Mouse (Mus musculus): ENCODE data around the gene Lgals3bp. TPM values are rescaled to one million over a fixed set of nuclear protein-coding genes. Genes with fewer than 3 reads are reported as not detected.
A peak's percentile ranks its signal among the peaks of the same experiment; 100 is the strongest.
"Not testable (repeated sequence)": the region's sequence is repeated elsewhere in the genome, so short reads cannot be mapped to it uniquely, and the experiment has no call there.

Gene Lgals3bp
- total RNA-seq, 1 experiment from 2014 or later = 51.1 TPM

DNA sequence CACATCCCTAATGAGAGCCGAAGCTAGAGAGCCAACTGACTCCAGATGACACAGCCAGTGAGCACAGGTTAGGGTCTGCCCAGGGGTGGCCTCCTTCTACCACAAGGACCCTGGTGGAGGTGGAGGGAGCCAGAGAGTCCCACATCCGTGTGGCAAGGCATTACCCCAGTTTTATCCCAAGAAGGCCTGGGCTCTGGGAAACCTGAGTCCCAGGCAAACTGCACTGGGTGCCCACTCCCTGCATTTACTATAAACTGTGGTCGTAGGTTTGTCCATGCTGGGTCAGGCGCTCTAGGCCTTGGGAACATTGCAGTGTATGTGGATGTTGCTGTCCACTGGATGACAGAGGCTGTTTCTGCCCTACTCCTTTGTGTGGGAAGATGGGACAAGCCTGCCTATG, 697 bp downstream of the Lgals3bp start:
- DNase-seq = no peak

DNA sequence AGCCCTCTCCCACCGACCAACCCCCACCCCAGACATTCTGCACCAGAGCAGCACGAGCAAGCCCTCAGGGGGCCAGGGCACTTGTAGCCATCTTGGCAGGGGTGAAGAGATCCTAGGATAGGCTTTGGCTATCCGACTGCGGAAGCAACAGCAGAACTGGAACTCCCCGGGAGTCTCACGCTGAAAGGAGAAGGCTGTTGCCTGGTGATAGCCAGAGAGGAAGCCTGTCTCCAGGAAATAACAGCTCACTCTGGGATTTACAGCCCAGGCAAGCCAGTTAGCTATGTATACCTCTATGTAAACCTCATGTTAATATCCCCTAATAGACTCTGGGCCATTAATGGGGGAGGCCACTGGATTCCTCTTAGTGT, 1.3 kb downstream of the Lgals3bp start:
- DNase-seq = no peak

DNA sequence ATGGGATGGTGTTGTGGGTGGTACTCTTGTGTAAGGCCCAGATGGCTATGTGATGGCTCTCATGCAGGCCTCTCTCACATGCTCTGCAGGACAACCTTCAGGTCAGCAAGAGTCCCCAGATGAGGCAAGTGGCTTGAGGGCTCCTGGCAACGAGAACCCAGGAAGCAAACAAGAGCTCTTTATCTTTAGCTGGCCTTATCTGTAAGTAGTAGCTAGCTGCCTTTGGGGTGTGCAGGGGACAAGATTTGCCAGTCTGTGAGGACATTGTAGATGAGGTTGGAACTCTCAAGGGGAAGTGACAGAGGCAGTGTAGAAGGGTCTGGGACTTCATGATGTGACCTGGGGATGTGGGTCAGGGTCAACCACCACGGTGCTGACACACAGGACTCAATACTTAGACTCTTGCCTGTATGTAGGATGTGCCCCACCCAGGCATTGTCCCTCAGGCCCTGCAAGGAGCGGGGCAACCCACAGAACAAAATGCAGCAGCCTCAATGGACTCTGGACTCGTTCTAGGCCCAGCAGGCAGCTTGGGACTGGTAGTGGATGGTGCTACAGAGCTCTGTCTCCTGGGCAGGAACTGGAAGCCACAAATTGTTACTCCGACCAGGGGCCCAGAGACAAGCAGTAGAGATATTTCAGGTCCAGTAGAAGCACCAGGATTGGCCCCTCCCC, 1.9 kb downstream of the Lgals3bp start:
- DNase-seq = no peak

DNA sequence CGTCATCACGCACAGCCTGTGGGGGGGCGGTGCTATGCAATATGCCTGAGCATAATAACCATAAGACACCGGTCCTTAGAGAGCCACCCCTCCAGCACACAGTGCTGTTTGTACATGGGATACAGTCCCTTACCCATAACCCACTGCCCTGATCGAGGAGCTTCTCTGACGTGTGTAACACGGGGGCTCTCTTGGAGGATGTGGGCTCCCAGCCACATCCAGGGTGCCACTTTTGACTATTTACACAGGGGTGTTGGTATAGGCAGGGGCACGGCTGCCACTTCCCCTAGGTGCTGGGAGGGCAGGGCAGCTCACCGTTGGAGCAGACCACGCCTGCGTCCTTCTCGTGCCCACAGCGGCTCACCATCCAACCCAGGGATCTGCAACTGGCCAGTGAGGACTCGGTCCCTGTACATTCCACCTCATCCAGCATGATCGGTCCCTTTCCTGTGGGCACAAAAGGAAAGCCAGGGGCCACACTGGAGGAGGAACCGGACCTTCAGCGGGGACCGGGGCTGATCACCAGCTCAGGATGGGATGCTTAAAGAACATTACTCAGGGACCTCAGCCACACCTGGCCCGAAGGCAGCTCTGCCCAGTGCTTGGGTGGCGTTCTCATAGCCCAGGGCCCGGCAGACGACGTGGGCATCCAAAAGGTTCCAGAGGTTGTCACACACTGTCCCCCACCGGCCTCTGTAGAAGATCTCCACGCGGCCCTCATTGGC, 3.9 kb downstream of the Lgals3bp start:
- no peak for DNase-seq

DNA sequence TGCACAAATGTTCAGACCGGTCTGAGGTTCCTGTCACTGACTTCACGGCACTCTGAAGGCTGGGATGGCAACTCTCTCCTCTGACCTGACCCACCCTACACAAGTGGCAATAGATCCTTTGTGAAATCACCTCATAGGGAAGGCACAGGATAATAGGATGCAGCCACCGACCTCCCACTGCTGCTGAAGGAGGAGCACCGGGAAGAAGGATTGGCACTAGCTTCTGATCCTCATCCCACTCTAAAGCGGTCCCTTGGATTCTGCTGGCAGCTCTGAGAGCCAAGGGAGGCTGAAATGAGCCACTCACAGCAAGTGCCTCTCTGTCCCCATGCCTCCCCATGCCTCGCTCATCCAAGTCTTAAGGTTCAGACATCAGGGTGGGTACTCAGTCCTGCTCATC, 7.4 kb downstream of the Lgals3bp start:
- peak; percentile 2 for DNase-seq

DNA sequence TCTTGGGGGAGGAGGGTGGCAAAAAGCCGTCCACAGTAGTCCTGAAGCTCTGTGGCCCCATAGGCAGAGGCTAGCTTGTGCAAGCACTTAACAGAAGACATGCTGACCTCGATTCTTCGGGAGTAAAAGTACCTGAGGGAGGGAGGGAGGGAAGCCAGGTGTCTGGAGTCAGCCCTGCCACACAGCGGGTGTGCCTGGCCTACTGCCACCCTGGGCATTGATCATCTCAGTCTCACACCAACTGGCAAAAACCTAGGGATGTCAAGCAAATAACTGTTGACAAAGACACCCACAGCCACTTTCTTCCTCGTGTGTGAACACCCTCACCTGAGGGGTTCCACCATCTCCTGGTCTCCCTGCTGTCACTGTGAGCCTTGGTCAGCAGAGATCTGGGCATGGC, 7.9 kb downstream of the Lgals3bp start:
- no peak for DNase-seq

DNA sequence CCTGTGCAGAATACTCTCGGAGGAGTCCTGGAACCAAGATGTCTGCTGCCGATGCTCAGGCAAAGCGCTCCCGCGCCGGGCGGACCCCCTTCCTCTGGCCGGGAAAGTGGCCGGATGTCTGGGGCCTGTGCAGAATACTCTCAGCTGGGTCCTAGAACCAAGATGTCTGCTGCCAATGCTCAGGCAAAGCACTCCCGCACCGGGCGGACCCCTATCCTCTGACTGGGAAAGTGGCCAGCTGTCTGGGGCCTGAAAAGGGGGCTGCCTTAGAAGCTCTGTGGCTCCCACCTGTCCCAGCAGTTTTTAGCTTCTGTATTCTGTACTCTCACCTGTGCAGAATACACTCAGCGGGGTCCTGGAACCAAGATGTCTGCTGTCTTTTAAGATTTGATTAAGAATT, 14.1 kb downstream of the Lgals3bp start:
- not testable (repeated sequence) for DNase-seq

DNA sequence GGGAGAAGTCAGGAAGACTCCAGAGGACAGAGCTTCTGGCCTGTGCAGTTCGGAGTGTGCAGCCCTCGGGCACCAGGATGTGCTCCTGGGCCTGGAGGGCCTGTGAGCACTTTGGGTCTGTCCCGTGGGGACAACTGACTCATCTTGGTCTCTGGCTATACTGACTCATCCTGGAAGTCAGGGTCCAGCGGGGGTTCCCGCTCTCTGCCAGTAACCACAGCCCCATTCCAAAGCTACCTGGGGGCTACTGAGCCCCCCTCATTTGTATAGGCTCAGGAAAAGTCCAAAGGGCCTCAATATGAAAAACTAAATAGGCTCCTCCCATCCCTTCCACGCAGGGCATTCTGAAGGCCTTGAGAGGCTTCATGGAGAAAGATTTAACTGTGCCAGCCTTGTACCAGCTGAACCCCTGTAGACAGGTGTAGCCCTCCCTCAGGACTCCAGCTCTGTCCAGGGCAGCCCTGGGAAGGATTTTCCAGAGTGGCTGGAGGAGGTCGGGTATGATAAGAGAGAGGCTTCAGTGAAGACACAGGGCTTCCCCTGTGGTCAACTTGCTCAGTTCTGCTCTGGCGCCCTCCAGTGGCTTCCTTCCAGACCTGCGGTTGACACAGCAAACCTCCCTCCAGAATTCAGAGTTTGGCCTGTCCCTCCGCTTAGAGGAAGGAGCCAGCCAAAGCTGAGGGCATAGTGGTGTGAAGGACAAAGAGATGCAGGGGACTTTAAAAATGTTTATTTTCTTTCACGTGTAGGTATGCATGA, 22.5 kb downstream of the Lgals3bp start:
- peak; percentile 93 for DNase-seq

DNA sequence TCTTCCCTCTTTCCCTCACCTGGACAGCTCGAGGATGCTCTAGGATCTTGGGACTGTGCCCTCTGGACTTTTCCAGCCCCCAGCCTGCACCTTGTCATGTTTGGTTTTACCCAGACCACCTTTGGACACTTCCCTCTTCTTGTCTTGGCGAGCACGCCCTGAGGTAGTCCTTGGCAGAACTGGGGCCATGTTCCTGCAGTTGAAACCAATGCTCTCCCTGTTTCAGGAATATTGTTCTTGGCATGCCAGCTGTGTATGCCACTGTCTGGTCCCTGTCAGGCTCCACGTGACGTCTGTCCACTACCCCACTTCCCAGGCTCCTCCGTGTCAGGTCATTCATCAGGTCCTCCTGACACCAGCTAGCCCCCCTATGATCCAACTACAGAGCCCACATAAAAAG, 23.2 kb downstream of the Lgals3bp start:
- DNase-seq = no peak

DNA sequence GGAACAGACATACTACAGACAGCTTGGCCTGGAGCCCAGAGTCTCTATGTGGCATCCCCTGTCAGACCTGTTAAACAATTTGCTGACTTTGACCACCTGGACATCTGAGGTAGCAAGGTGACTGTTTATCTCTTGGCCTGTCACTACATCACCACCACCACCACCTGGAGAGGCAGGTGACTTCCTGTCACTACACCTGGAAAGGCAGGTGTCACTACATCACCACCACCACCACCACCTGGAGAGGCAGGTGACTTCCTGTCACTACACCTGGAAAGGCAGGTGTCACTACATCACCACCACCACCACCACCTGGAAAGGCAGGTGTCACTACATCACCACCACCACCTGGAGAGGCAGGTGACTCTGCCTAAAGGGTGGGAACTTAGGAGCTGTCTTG, 25.6 kb downstream of the Lgals3bp start:
- DNase-seq = not testable (repeated sequence)

DNA sequence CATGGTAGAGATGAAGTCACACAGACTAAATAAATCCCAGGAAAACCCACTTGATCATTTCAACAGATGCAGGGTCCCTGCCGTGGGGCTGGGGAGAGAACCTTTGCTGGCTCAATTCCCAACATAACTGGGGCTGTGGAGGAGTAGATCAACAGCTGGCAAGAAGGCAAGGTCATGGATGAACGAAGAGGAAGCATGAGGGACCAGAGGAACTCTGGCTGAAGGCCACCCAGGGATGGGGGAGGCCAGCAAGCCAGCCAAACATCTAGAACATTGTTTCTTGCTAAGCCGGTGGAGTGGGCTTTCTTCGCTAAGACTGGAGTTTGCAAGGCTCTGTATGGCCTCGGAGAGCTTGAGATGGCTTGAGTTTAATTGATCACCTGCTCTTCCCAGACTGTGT, 26.0 kb downstream of the Lgals3bp start:
- DNase-seq = peak; percentile 63

DNA sequence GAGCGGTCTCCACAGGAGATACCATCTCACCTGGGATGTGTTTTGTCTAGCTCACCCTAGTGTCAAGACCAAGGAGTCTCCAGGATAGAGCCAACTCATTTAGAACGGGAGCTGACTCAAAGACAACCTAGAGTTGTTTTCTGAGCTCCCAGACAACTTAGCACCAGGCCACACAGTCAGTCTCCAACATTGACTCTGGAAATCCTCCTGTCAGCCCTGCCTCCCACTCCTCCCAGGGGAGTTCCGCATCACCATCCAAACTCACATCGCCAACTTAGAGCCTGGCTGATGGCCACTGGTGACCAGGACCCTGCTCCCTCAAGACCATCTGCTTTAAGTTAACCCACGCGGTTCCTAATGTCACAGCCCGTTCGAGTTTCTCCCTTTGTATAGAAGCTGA, 26.4 kb downstream of the Lgals3bp start:
- DNase-seq = no peak

DNA sequence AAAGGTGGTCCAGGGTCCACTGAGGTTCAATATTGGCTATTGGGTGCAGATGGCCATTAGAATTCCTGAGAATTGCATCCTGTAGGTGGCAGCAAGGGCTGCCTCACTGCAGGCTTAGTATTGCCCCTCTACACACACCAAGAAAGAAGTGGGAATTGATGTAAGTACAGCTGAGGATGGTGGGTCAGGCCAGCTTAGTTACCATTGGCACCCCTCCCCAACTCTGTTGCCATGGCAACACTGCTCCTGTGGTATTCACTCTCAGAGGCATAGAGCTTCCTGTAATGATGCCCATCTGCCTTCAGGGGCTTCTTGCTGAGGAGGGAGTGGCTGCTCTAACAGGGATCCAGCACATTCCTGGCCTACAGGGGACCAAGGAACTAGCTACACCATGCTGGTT, 26.9 kb downstream of the Lgals3bp start:
- DNase-seq = no peak

DNA sequence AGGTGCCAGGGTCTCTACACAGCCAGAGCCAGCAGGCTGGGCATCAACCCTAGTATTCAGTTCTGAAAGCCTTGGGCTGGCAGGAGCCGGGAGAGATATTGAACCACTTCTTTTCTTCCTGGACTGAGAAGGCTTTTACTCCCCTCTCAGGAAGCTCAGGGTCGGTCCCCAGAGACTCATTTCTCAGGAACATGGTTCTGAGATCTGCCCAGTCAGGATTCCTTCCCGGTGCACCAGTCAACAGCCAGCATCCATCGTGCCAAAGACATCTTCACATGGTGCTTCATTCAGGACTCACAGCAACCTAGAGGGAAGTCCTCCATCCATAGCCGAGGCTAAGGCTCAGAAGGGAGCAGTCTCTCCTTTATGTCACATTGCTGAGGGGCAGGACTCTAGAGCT, 27.4 kb downstream of the Lgals3bp start:
- DNase-seq = no peak

DNA sequence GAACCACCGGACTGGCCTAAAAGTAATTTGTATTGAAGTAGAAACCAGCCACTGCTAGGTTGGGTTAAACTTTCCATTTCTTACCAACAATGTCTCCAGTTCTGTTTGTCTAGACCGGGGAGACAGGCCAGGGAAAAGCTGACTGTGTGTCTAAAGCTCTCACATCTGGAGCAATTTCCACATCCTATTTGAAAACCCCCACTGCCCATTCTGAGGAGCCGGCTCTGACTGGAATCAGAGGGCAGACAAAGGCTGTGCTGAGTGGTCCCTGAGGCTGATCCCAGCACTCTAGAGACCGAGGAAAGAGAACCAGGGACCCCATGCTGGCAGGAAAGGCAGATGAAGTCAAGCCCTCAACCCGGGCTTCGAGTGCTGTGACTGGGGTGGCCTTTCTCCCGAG, 29.3 kb downstream of the Lgals3bp start:
- DNase-seq = no peak

DNA sequence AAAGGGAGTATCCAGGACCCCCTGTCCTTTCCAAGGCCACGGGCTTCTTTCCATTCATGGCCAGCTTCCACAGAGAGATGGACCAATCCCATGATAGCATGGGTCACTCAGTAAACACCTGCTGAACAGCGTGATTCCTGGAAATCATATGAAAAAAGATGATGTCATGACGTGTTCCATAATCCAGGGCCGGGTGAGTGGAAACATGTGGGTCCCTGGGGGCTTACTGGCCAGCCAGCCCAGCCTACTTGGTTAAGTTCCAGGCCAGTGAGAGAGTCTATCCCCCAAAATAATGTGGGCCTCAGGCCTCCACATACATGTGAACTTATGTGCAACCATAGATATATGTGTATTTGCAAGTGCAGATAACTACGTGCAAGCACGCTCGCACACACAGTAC, 30.0 kb downstream of the Lgals3bp start:
- DNase-seq = no peak

DNA sequence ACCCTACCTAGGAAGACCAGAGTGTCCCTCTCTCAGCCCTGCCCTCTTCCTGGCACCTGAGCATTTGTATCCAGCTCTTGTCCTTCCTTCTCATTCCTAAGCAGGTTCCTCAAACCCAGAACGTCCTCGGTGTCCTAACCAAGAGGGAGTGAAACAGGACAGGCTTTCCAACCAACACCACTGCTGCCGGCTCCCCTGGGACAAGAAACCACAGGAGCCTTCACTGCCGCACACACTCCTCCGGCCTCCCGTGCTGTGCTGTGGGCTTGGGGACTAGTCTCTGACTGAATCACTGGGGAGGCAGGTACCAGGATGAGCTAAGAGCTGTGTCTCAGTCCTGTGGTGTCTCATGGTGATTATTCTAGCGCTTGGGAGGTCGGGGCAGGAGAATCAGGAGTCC, 32.2 kb downstream of the Lgals3bp start:
- DNase-seq = no peak

DNA sequence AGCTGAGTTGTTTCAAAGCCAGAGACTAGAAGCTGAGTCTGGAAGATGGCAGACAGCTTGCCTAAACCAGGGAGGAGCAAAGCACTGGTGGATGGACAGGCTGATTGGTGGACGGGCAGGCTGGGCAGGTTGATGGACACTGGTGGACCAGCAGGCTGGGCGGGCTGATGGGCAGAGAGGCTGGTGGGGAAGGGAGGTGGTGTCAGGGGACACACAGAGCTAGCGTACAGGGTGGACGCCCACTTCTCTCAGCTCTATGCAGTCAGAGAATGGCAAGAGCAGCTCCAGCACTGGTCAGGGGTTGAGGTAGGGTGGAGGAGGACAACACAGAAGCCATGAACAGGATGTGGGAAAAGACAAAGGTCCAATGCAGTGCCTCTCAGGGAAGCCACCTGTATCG, 32.6 kb downstream of the Lgals3bp start:
- no peak for DNase-seq

DNA sequence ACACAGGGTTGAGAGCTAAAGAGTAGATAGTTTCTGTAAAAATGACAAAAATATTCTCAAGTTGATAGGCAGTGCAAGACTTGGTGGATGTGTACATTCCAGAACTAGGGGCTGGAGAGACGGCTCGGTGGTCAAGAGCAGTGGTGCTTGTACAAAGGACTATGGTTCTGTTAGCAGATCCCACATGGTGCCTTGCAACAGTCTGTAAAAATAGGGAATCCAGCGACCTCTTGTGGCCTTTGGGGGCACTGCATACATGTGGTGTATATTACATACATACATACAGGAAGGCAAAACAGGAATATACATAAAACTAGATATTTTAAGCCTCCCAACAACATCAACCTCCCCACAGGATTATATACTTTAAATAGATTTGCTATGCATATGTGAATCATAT, 33.6 kb downstream of the Lgals3bp start:
- DNase-seq = no peak

DNA sequence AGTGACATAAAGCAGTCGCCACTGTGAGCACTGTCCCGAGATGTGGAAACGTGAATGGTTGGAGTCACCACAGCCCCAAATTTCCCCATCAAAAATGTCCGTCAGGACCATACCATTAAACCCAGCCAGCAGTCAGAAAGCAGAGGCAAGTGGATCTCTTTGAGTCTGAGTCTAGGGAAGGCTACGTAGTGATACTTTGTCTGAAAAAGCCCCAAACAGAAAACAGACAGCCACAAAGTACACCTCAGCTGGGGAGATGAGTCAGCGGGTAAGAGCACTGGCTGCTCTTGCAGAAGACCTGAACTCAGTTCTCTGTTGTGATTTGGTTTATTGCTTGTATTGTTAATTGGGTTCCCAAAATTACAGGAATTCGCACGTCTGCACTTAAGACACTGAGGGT, 35.3 kb downstream of the Lgals3bp start:
- no peak for DNase-seq

DNA sequence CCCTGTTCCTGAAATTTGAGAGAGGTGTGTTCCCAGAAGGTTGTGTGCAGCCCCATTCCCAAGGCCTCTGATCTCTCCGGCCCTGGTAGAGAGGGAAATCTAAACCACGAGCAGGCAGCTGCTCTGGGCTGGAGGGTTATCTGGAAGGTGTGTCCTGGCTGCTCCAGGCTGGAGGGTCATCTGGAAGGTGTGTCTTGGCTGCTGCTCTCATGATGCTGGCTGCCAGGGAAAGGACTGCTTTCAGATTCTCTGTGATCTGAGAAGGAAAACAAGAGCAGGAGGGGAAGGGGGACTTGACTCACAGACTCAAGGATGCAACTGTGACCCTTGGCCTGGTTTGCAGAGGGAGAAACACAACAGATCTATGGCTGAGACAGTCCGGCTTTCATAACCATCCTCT, 35.8 kb downstream of the Lgals3bp start:
- DNase-seq = no peak

DNA sequence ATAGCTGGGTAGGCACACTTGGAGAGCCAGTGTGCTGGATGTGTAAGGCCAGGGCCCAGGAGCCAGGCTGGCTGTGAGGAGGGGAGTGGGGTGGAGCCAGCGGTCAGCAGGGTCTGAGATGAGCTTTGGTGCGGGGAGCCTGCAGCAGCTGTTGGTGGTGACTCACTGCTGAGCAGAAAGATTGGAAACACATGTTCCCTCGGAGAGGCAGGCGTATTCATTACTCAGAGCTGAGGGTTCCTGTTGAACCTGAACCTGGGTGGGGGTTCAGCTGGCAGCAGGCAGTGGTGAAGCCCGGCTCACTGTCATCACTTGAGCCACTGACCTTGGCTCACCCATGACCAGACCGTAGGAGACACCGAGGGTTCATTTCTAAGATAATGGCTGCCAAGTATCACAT, 36.7 kb downstream of the Lgals3bp start:
- DNase-seq = peak; percentile 58

DNA sequence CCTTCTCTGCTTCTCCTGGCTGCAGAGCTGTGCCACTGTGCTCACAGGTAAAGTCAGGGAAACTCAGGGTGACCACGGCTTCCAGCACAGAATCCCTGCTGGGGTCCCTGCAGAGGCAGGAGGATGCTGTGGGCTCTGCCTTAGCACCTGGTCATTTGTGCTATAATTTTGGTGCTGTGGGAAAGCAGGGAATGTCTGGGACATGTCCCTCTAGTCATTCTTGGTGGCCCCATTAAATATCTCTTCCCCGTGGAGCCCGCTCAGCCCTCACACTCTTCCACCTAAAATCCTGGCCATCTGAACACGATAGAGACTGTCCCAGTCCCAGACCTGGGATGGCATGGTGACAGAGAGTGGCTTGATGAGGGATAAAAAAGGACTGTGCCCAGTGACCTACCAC, 37.9 kb downstream of the Lgals3bp start:
- peak; percentile 2 for DNase-seq

Measured in adrenal gland, postnatal 14 days (tissue).